Comparison of ENCODE assay signal across 27 mouse cellular contexts in the genomic region with DNA sequence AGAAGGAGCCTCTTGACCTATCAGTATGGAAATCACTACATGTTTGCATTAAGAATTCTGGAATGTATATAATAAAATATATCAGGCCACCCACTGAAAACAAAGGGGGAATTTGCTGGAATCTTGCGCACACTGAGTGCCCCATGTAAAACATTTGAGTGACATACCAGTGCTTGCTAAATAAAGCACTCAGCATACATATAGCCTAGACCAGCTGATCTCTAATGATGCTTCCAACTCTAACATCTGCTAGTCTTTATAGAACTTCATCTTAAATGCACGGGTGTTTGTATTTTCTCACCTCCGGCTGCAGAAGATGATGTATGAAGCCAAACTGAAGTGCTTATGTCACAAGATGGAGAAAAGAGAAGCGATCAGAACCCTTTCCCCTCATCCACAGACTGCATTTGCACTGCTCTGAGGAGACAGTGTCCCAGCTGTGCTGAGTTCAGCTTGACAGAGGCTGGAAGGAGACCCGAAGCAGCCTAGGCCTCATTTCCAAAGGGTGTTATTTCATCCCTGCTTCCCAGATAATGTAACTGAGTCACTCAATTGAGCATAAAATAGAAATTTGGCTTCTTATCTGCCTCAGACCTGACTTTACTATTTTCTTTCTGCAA.
DNase-seq lines count a peak whose midpoint lies in the region; ATAC-seq and TF ChIP-seq lines count a peak whose summit lies in the region.
"Had no signal": no experiment of that assay in that cellular context is flagged by ENCODE, and none has a peak within 500 bp of the region (broad histone marks: within the 10 kb centered on the region; RNA-seq: fewer than 3 reads in every experiment).

No protein-coding gene starts in this region.

- H3K27ac ChIP-seq in heart, embryonic 15.5 days = no peak overlapping the region; the same call in 1 of the 2 replicates
- no peak overlapping the region for H3K27ac ChIP-seq in lung, embryonic 15.5 days
- no peak overlapping the region for H3K27ac ChIP-seq in stomach, embryonic 14.5 days (ENCODE audit: low read length)
- no peak overlapping the region for H3K27ac ChIP-seq in stomach, postnatal 0 days (replicated peaks)
- no peak overlapping the region for H3K27ac ChIP-seq in kidney, embryonic 14.5 days (ENCODE audit: low read depth, low read length)
- H3K27ac ChIP-seq: embryonic facial prominence, embryonic 13.5 days; heart, adult 2 months; hindbrain, embryonic 10.5 days; hindbrain, embryonic 15.5 days; kidney, postnatal 0 days; limb, embryonic 12.5 days; liver, embryonic 15.5 days; midbrain, embryonic 12.5 days; neural tube, embryonic 12.5 days had no signal

- ATAC-seq in heart, embryonic 15.5 days (replicated peaks; ENCODE audit: insufficient number of reproducible peaks, insufficient read depth, low FRiP score, low read depth) = 0 out of 2 replicates have a peak, but pooled peaks have one; percentile 47
- peak; percentile 91 for ATAC-seq in lung, embryonic 15.5 days (ENCODE audit: borderline replicate concordance, extremely low read depth, low FRiP score, low TSS enrichment)
- peak; percentile 53; the same call in 1 of the 2 replicates for ATAC-seq in stomach, embryonic 14.5 days (ENCODE audit: insufficient number of reproducible peaks, insufficient read depth, low FRiP score, low read depth)
- ATAC-seq in stomach, postnatal 0 days (ENCODE audit: low FRiP score, low TSS enrichment) = no peak
- no peak for ATAC-seq in kidney, embryonic 14.5 days (ENCODE audit: low FRiP score, low TSS enrichment)
- ATAC-seq: inflammation-experienced regulatory T-cells, adult 6 months had no signal

- WGBS in heart, embryonic 15.5 days = 60% methylated on average over 5 of the region's 5 CpGs
- WGBS in lung, embryonic 15.5 days = 31% methylated on average over 5 of the region's 5 CpGs
- 42% methylated on average over 5 of the region's 5 CpGs for WGBS in stomach, embryonic 14.5 days
- 47% methylated on average over 5 of the region's 5 CpGs for WGBS in stomach, postnatal 0 days
- 63% methylated on average over 5 of the region's 5 CpGs for WGBS in kidney, embryonic 14.5 days

- no peak overlapping the region for H3K4me3 ChIP-seq in heart, embryonic 15.5 days
- H3K4me3 ChIP-seq in lung, embryonic 15.5 days = no peak overlapping the region
- H3K4me3 ChIP-seq in stomach, embryonic 14.5 days (ENCODE audit: low read depth, low read length) = no peak overlapping the region
- H3K4me3 ChIP-seq in stomach, postnatal 0 days (ENCODE audit: low read depth, low read length) = no peak overlapping the region
- H3K4me3 ChIP-seq in kidney, embryonic 14.5 days (ENCODE audit: low read length) = no peak overlapping the region
- H3K4me3 ChIP-seq: embryonic facial prominence, embryonic 13.5 days; heart, adult 2 months; heart, embryonic 12.5 days; hindbrain, embryonic 10.5 days; hindbrain, embryonic 15.5 days; limb, embryonic 12.5 days; liver, embryonic 15.5 days; megakaryocyte, embryonic 14.5 days; midbrain, embryonic 12.5 days; myocyte; neural tube, embryonic 12.5 days had no signal

- no peaks in the 10 kb centered on the region for H3K27me3 ChIP-seq in heart, embryonic 15.5 days
- no peaks in the 10 kb centered on the region for H3K27me3 ChIP-seq in lung, embryonic 15.5 days
- no peaks in the 10 kb centered on the region for H3K27me3 ChIP-seq in stomach, embryonic 14.5 days (ENCODE audit: control insufficient read depth, insufficient read depth, low read length)
- H3K27me3 ChIP-seq in stomach, postnatal 0 days (ENCODE audit: control insufficient read depth, insufficient read depth, low read length) = no peaks in the 10 kb centered on the region
- no peaks in the 10 kb centered on the region for H3K27me3 ChIP-seq in kidney, embryonic 14.5 days (ENCODE audit: control insufficient read depth, insufficient read depth, low read length)
- H3K27me3 ChIP-seq: embryonic facial prominence, embryonic 13.5 days; heart, embryonic 12.5 days; hindbrain, embryonic 15.5 days; limb, embryonic 12.5 days; liver, embryonic 15.5 days; megakaryocyte, embryonic 14.5 days; neural tube, embryonic 12.5 days had no signal

- H3K36me3 ChIP-seq in heart, embryonic 15.5 days = no peaks in the 10 kb centered on the region
- no peaks in the 10 kb centered on the region for H3K36me3 ChIP-seq in lung, embryonic 15.5 days
- H3K36me3 ChIP-seq in stomach, embryonic 14.5 days (ENCODE audit: control insufficient read depth, insufficient read depth, low read length) = no peaks in the 10 kb centered on the region
- H3K36me3 ChIP-seq in stomach, postnatal 0 days (ENCODE audit: control insufficient read depth, insufficient read depth, low read length) = no peaks in the 10 kb centered on the region
- H3K36me3 ChIP-seq in kidney, embryonic 14.5 days (ENCODE audit: control insufficient read depth, insufficient read depth, low read length) = no peaks in the 10 kb centered on the region
- H3K36me3 ChIP-seq: embryonic facial prominence, embryonic 13.5 days; heart, embryonic 12.5 days; hindbrain, embryonic 10.5 days; hindbrain, embryonic 15.5 days; limb, embryonic 12.5 days; liver, embryonic 15.5 days; midbrain, embryonic 12.5 days; neural tube, embryonic 12.5 days had no signal

- no peak overlapping the region for H3K4me2 ChIP-seq in heart, embryonic 15.5 days
- H3K4me2 ChIP-seq in lung, embryonic 15.5 days = no peak overlapping the region
- H3K4me2 ChIP-seq in stomach, embryonic 14.5 days (replicated peaks; ENCODE audit: low read depth, low read length) = no peak overlapping the region
- no peak overlapping the region for H3K4me2 ChIP-seq in stomach, postnatal 0 days (replicated peaks; ENCODE audit: low read depth)
- H3K4me2 ChIP-seq in kidney, embryonic 14.5 days (replicated peaks; ENCODE audit: low read depth, low read length) = no peak overlapping the region
- H3K4me2 ChIP-seq: embryonic facial prominence, embryonic 13.5 days; heart, embryonic 12.5 days; hindbrain, embryonic 15.5 days; limb, embryonic 12.5 days; liver, embryonic 15.5 days; midbrain, embryonic 12.5 days; neural tube, embryonic 12.5 days had no signal

- DNase-seq in heart, postnatal 4 days = no peak
- DNase-seq in lung, postnatal 10 days = no peak
- DNase-seq in stomach, postnatal 0 days (ENCODE audit: low spot score) = no peak
- DNase-seq: adrenal gland, postnatal 25 days; cerebellum, adult 18-20 months; cerebellum, postnatal 10 days; heart, adult 2 months; kidney, adult 2 months; kidney, postnatal 4 days; right cerebral cortex, postnatal 14 days; thymus, postnatal 4 days had no signal

- no peak for TF ChIP-seq EP300 in stomach, postnatal 0 days (optimal IDR thresholded peaks at IDR 0.05)

- no peak overlapping the region for H3K9ac ChIP-seq in heart, embryonic 15.5 days
- H3K9ac ChIP-seq in lung, embryonic 15.5 days = no peak overlapping the region
- H3K9ac ChIP-seq in stomach, embryonic 14.5 days (replicated peaks; ENCODE audit: low read depth, low read length) = no peak overlapping the region
- no peak overlapping the region for H3K9ac ChIP-seq in stomach, postnatal 0 days (ENCODE audit: low read length)
- H3K9ac ChIP-seq in kidney, embryonic 14.5 days (ENCODE audit: low read depth, low read length) = no peak overlapping the region
- H3K9ac ChIP-seq: embryonic facial prominence, embryonic 13.5 days; heart, embryonic 12.5 days; hindbrain, embryonic 15.5 days; limb, embryonic 12.5 days; liver, embryonic 15.5 days; midbrain, embryonic 12.5 days; neural tube, embryonic 12.5 days had no signal

- no peaks in the 10 kb centered on the region for H3K4me1 ChIP-seq in heart, embryonic 15.5 days (replicated peaks)
- no peaks in the 10 kb centered on the region for H3K4me1 ChIP-seq in lung, embryonic 15.5 days
- no peaks in the 10 kb centered on the region for H3K4me1 ChIP-seq in stomach, embryonic 14.5 days (ENCODE audit: control insufficient read depth, insufficient read depth, low read length)
- H3K4me1 ChIP-seq in stomach, postnatal 0 days (replicated peaks; ENCODE audit: control insufficient read depth, insufficient read depth) = no peaks in the 10 kb centered on the region
- no peaks in the 10 kb centered on the region for H3K4me1 ChIP-seq in kidney, embryonic 14.5 days (ENCODE audit: control insufficient read depth, insufficient read depth, low read length)
- H3K4me1 ChIP-seq: embryonic facial prominence, embryonic 13.5 days; heart, embryonic 12.5 days; hindbrain, embryonic 10.5 days; hindbrain, embryonic 15.5 days; limb, embryonic 12.5 days; liver, embryonic 15.5 days; megakaryocyte, embryonic 14.5 days; midbrain, embryonic 12.5 days; neural tube, embryonic 12.5 days had no signal

- no peaks in the 10 kb centered on the region for H3K9me3 ChIP-seq in heart, embryonic 15.5 days (replicated peaks)
- H3K9me3 ChIP-seq in lung, embryonic 15.5 days = no peaks in the 10 kb centered on the region
- H3K9me3 ChIP-seq in stomach, embryonic 14.5 days (ENCODE audit: control insufficient read depth, low read depth, low read length) = no peaks in the 10 kb centered on the region
- H3K9me3 ChIP-seq in stomach, postnatal 0 days (ENCODE audit: control insufficient read depth, low read length) = no peaks in the 10 kb centered on the region
- no peaks in the 10 kb centered on the region for H3K9me3 ChIP-seq in kidney, embryonic 14.5 days (ENCODE audit: control insufficient read depth, low read length)
- H3K9me3 ChIP-seq: embryonic facial prominence, embryonic 13.5 days; heart, embryonic 12.5 days; hindbrain, embryonic 10.5 days; hindbrain, embryonic 15.5 days; limb, embryonic 12.5 days; liver, embryonic 15.5 days; megakaryocyte, embryonic 14.5 days; midbrain, embryonic 12.5 days; neural tube, embryonic 12.5 days had no signal

- no peak for TF ChIP-seq CTCF in stomach, postnatal 0 days (IDR thresholded peaks at IDR 0.05; ENCODE audit: low read depth)

Comparison
In these comparisons a context has a peak if more than half of its experiments do, and no peak if none do; other contexts are left out.
1. ATAC-seq: peak in heart, embryonic 15.5 days (single experiment), lung, embryonic 15.5 days (single experiment) and stomach, embryonic 14.5 days (single experiment); none in stomach, postnatal 0 days (single experiment) and kidney, embryonic 14.5 days (single experiment).